Mouse (Mus musculus): ENCODE measurements at regions not wholly inside any gene's neighbourhood (a gene's known extent, or its start where the extent isn't known, plus 50 kb on each side); places are given as distances from the start of the nearest gene placed in this dataset.

DNA sequence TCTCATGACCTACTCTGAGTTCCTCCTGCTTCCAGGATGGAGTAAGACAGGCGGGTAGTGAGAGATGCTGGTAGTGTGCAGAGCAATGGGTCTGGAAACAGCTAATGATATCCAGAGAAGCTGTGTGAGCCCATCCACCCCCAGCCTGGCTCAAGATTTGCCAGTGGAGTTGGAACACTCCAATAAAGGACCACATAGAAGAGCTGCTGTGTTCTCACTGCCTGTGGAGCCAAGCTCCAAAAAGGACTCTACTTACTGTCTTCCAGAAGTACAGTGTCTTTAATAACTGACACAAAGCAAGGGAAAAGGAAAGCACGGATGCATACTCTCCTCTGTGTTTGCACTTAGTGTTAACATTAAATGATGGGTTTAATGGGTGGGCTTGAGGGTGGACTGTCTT lies 138.0 kb upstream of the Dnajc19 start:
- no peak for TF ChIP-seq EP300 (IDR thresholded peaks at IDR 0.05; ENCODE audit: low read depth)
- TF ChIP-seq CTCF (IDR thresholded peaks at IDR 0.05; ENCODE audit: low read depth): no peak
- no peak overlapping the region for H3K4me2 ChIP-seq (ENCODE audit: low read depth, low read length)
- no peaks in the 10 kb centered on the region for H3K27me3 ChIP-seq (ENCODE audit: control insufficient read depth, insufficient read depth, low read length)
- DNase-seq (ENCODE audit: low spot score) (no peak), ATAC-seq (ENCODE audit: insufficient read depth, low read depth) (no peak)
- H3K4me3 ChIP-seq (ENCODE audit: low read depth, low read length): no peak overlapping the region
- H3K27ac ChIP-seq (ENCODE audit: low read depth): no peak overlapping the region
- H3K9me3 ChIP-seq (replicated peaks; ENCODE audit: control insufficient read depth, low read length): no peaks in the 10 kb centered on the region
- no peaks in the 10 kb centered on the region for H3K36me3 ChIP-seq (replicated peaks; ENCODE audit: control insufficient read depth, insufficient read depth, low read length)
- 66% methylated on average over 2 of the region's 2 CpGs for WGBS
- H3K9ac ChIP-seq (replicated peaks; ENCODE audit: low read depth, low read length): no peak overlapping the region
- no peaks in the 10 kb centered on the region for H3K4me1 ChIP-seq (ENCODE audit: control insufficient read depth, insufficient read depth)

DNA sequence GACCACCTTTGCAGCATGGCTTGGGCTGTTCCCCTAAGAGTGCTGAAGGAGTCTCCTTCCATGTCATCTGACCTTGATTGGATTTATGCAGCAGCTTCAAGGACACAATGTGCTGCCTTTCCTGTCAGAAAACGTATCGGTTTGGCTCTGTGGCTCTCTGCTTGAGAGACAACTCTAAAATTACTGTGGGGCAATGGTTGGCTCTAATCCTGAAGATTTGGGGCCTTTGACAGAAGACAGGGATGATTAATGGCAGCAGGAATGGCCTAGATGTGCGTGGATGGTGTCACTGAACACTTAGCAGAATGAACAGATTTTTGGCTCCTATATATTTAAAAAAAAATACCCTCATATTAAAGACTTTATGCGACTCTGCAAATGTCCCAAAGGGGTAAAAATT lies 136.8 kb upstream of the Dnajc19 start:
- WGBS: 61% methylated on average over 4 of the region's 4 CpGs
- Histone ChIP-seq H3K36me3 (replicated peaks; ENCODE audit: control insufficient read depth, insufficient read depth, low read length) (no peaks in the 10 kb centered on the region), H3K27ac (ENCODE audit: low read depth) (no peak overlapping the region), H3K4me1 (ENCODE audit: control insufficient read depth, insufficient read depth) (no peaks in the 10 kb centered on the region), H3K4me3 (ENCODE audit: low read depth, low read length) (no peak overlapping the region), H3K27me3 (ENCODE audit: control insufficient read depth, insufficient read depth, low read length) (no peaks in the 10 kb centered on the region), H3K9ac (replicated peaks; ENCODE audit: low read depth, low read length) (no peak overlapping the region), H3K4me2 (ENCODE audit: low read depth, low read length) (no peak overlapping the region), H3K9me3 (replicated peaks; ENCODE audit: control insufficient read depth, low read length) (no peaks in the 10 kb centered on the region)
- DNase-seq (ENCODE audit: low spot score): no peak
- TF ChIP-seq EP300 (IDR thresholded peaks at IDR 0.05; ENCODE audit: low read depth): no peak
- no peak for TF ChIP-seq CTCF (IDR thresholded peaks at IDR 0.05; ENCODE audit: low read depth)
- ATAC-seq (ENCODE audit: insufficient read depth, low read depth): no peak

DNA sequence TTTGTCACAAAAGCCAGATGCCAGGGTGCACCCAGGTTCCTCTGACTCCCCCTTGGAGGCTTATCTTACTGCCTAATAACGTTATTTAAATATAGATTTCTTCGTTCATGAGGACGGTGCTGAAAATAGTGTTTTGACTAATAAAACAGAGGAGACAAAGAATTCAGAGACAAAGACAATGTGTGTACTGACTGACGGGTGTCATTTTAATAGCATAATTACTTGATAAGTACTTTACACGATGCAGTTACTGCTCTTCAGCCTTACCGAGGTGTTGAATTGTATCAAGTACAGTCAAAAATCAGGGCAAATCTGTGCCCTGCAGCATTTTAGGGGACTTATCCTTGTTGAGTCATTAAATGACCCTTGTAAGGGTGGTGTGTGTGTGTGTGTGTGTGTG lies 133.1 kb upstream of the Dnajc19 start:
- Histone ChIP-seq H3K4me2 (ENCODE audit: low read depth, low read length) (no peak overlapping the region), H3K9me3 (replicated peaks; ENCODE audit: control insufficient read depth, low read length) (no peaks in the 10 kb centered on the region), H3K36me3 (replicated peaks; ENCODE audit: control insufficient read depth, insufficient read depth, low read length) (no peaks in the 10 kb centered on the region), H3K9ac (replicated peaks; ENCODE audit: low read depth, low read length) (no peak overlapping the region), H3K4me3 (ENCODE audit: low read depth, low read length) (no peak overlapping the region), H3K4me1 (ENCODE audit: control insufficient read depth, insufficient read depth) (no peaks in the 10 kb centered on the region), H3K27me3 (ENCODE audit: control insufficient read depth, insufficient read depth, low read length) (no peaks in the 10 kb centered on the region), H3K27ac (ENCODE audit: low read depth) (no peak overlapping the region)
- no peak for DNase-seq (ENCODE audit: low spot score)
- 66% methylated on average over 6 of the region's 6 CpGs for WGBS
- ATAC-seq (ENCODE audit: insufficient read depth, low read depth): no peak
- no peak for TF ChIP-seq CTCF (IDR thresholded peaks at IDR 0.05; ENCODE audit: low read depth)

DNA sequence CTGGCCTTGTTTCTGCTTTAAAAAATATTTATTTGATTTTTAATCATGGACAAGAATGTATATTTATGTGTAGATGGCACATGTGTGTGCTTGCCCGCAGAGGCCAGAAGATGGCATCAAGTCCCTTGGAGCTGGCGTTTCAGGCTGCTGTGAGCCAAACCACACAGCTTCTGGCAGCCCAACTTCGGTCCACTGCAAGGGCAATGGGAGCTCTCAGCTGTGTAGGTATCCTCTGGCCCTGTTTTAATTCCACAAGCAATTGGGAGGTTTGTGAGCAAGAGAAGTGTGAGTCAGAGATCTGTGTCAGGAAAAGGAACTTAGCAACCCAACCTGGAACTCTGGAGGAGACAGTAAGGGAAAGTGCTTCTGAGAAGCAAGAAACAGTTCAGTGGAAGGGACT lies 125.3 kb upstream of the Dnajc19 start:
- Histone ChIP-seq H3K27me3 (ENCODE audit: control insufficient read depth, insufficient read depth, low read length) (no peaks in the 10 kb centered on the region), H3K9ac (replicated peaks; ENCODE audit: low read depth, low read length) (no peak overlapping the region), H3K27ac (ENCODE audit: low read depth) (no peak overlapping the region), H3K4me2 (ENCODE audit: low read depth, low read length) (no peak overlapping the region), H3K36me3 (replicated peaks; ENCODE audit: control insufficient read depth, insufficient read depth, low read length) (no peaks in the 10 kb centered on the region), H3K4me1 (ENCODE audit: control insufficient read depth, insufficient read depth) (no peaks in the 10 kb centered on the region), H3K9me3 (replicated peaks; ENCODE audit: control insufficient read depth, low read length) (no peaks in the 10 kb centered on the region), H3K4me3 (ENCODE audit: low read depth, low read length) (no peak overlapping the region)
- DNase-seq (ENCODE audit: low spot score): no peak
- TF ChIP-seq CTCF (IDR thresholded peaks at IDR 0.05; ENCODE audit: low read depth) (no peak), EP300 (IDR thresholded peaks at IDR 0.05; ENCODE audit: low read depth) (no peak)
- no peak for ATAC-seq (ENCODE audit: insufficient read depth, low read depth)
- 81% methylated on average over 3 of the region's 3 CpGs for WGBS

DNA sequence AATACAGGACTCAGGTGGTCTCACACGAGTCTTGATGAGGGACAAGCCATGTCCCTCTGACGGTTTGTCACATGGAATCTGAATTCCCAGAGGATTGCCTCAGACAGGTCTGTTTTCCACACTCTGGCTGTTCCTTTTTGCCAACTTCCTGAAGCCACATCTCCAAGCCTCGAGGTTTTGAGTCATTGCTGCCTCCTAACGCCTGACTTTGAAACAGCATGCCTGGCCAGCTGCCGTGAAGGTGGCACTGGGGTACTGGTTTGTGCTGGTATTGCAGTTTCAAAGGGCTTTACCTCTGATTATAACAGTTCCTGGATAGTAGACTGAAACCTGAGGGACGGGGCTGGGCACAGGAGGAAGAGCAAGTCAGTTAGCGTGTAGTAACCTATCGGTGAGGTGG lies 117.1 kb upstream of the Dnajc19 start:
- WGBS: 25% methylated on average over 8 of the region's 8 CpGs
- no peak overlapping the region for H3K9ac ChIP-seq (replicated peaks; ENCODE audit: low read depth, low read length)
- no peaks in the 10 kb centered on the region for H3K9me3 ChIP-seq (replicated peaks; ENCODE audit: control insufficient read depth, low read length)
- no peaks in the 10 kb centered on the region for H3K36me3 ChIP-seq (replicated peaks; ENCODE audit: control insufficient read depth, insufficient read depth, low read length)
- no peak overlapping the region for H3K4me3 ChIP-seq (ENCODE audit: low read depth, low read length)
- no peak for TF ChIP-seq EP300 (IDR thresholded peaks at IDR 0.05; ENCODE audit: low read depth)
- peak; percentile 59 for TF ChIP-seq CTCF (IDR thresholded peaks at IDR 0.05; ENCODE audit: low read depth)
- H3K4me2 ChIP-seq (ENCODE audit: low read depth, low read length): no peak overlapping the region
- H3K27ac ChIP-seq (ENCODE audit: low read depth): no peak overlapping the region
- H3K4me1 ChIP-seq (ENCODE audit: control insufficient read depth, insufficient read depth): no peaks in the 10 kb centered on the region
- H3K27me3 ChIP-seq (ENCODE audit: control insufficient read depth, insufficient read depth, low read length): 0 out of 2 replicates have a peak, but pooled peaks cover 5% of the 10 kb centered on the region
- ATAC-seq (ENCODE audit: insufficient read depth, low read depth) (peak; percentile 49; the same call in 1 of the 2 replicates), DNase-seq (ENCODE audit: low spot score) (peak; percentile 25)

DNA sequence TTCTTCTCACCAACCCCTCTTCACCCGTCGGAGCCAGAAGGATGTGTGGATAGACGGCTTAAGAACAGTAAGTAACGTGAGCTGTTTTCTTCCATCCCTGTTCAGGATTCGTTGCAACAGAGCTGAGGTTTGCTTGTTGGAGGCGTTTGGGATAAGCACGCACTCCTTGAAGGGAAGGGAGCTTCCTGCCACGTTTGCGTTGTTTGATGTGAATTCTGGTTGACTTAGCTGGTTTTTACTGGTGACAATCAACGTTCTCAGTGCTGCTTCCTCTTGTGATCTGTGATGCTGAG lies 116.0 kb upstream of the Dnajc19 start:
- 0 out of 2 replicates have a peak, but pooled peaks cover 5% of the 10 kb centered on the region for H3K27me3 ChIP-seq (ENCODE audit: control insufficient read depth, insufficient read depth, low read length)
- no peak overlapping the region for H3K4me3 ChIP-seq (ENCODE audit: low read depth, low read length)
- H3K27ac ChIP-seq (ENCODE audit: low read depth): no peak overlapping the region
- no peak for ATAC-seq (ENCODE audit: insufficient read depth, low read depth)
- no peak overlapping the region for H3K4me2 ChIP-seq (ENCODE audit: low read depth, low read length)
- no peaks in the 10 kb centered on the region for H3K36me3 ChIP-seq (replicated peaks; ENCODE audit: control insufficient read depth, insufficient read depth, low read length)
- TF ChIP-seq EP300 (IDR thresholded peaks at IDR 0.05; ENCODE audit: low read depth) (no peak), CTCF (IDR thresholded peaks at IDR 0.05; ENCODE audit: low read depth) (no peak)
- H3K9me3 ChIP-seq (replicated peaks; ENCODE audit: control insufficient read depth, low read length): no peaks in the 10 kb centered on the region
- no peak for DNase-seq (ENCODE audit: low spot score)
- no peaks in the 10 kb centered on the region for H3K4me1 ChIP-seq (ENCODE audit: control insufficient read depth, insufficient read depth)
- no peak overlapping the region for H3K9ac ChIP-seq (replicated peaks; ENCODE audit: low read depth, low read length)
- WGBS: 8% methylated on average over 10 of the region's 10 CpGs
